8 mouse cellular contexts compared by ENCODE assay signal in the genomic region with DNA sequence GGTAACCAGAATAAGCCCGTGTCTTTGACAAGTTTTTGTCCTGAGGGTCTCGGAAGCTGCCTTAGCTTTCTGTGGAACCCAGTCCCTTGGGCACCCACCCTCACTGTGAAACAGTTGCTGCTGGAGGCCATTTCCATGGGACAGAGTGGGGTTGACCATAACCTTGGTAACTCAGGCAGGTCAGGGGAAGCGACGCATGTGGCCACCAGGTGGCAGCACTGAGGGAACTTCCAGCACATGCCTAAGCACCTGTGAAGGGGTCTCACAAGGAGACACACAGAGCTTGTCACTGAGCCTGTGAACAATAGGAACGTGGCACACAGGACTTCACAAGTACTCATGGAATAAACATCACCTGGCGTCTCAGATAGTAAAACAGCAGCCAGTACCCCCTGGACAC.
DNase-seq lines count a peak whose midpoint lies in the region; ATAC-seq and TF ChIP-seq lines count a peak whose summit lies in the region.

No protein-coding gene starts in this region.

- TF ChIP-seq EP300 in heart, postnatal 0 days (IDR thresholded peaks at IDR 0.05; ENCODE audit: low read depth), result no peak

- DNase-seq in intestine, embryonic 14.5 days (ENCODE audit: low spot score), result peak; percentile 85
- peak; percentile 71 to 88 for DNase-seq in adrenal gland, adult (ENCODE audit: inconsistent age in 2 of 2, low spot score in 1 of 2)
- peak; percentile 39 for DNase-seq in heart, postnatal 0 days (ENCODE audit: low spot score)
- peak; percentile 89 for DNase-seq in limb, embryonic 10.5 days (ENCODE audit: low spot score)
- peak; percentile 14 to 46 for DNase-seq in natural killer cell, adult 2 months (ENCODE audit: low spot score in 2 of 2)
- peak; percentile 68 for DNase-seq in thymus, postnatal 0 days (ENCODE audit: low spot score)

- no peak overlapping the region for H3K27ac ChIP-seq in intestine, embryonic 14.5 days (ENCODE audit: low read depth)
- no peak overlapping the region for H3K27ac ChIP-seq in intestine, embryonic 16.5 days (ENCODE audit: low read length)
- no peak overlapping the region for H3K27ac ChIP-seq in cortical plate, adult 2 months (ENCODE audit: insufficient read depth, low read length)
- no peak overlapping the region for H3K27ac ChIP-seq in heart, postnatal 0 days (ENCODE audit: low read depth)
- no peak overlapping the region for H3K27ac ChIP-seq in limb, embryonic 10.5 days

- no peak overlapping the region for H3K9ac ChIP-seq in intestine, embryonic 14.5 days (ENCODE audit: low read length)
- no peak overlapping the region for H3K9ac ChIP-seq in intestine, embryonic 16.5 days (ENCODE audit: low read depth, low read length)
- H3K9ac ChIP-seq in heart, postnatal 0 days (replicated peaks; ENCODE audit: low read depth, low read length), result no peak overlapping the region

- H3K4me2 ChIP-seq in intestine, embryonic 14.5 days (ENCODE audit: low read length), result no peak overlapping the region
- no peak overlapping the region for H3K4me2 ChIP-seq in intestine, embryonic 16.5 days (ENCODE audit: low read depth, low read length)
- no peak overlapping the region for H3K4me2 ChIP-seq in heart, postnatal 0 days (ENCODE audit: low read depth, low read length)

- 0 out of 2 replicates have a peak, but pooled peaks cover 2% of the 10 kb centered on the region for H3K36me3 ChIP-seq in intestine, embryonic 14.5 days (ENCODE audit: control insufficient read depth, insufficient read depth, low read length)
- no peaks in the 10 kb centered on the region for H3K36me3 ChIP-seq in intestine, embryonic 16.5 days (ENCODE audit: control insufficient read depth, insufficient read depth, low read length)
- no peaks in the 10 kb centered on the region; the same call in 1 of the 2 replicates for H3K36me3 ChIP-seq in heart, postnatal 0 days (replicated peaks; ENCODE audit: control insufficient read depth, insufficient read depth, low read length)
- H3K36me3 ChIP-seq in limb, embryonic 10.5 days, result no peaks in the 10 kb centered on the region

- no peaks in the 10 kb centered on the region for H3K9me3 ChIP-seq in intestine, embryonic 14.5 days (ENCODE audit: control insufficient read depth, low read length)
- no peaks in the 10 kb centered on the region for H3K9me3 ChIP-seq in intestine, embryonic 16.5 days (ENCODE audit: control insufficient read depth, low read length)
- H3K9me3 ChIP-seq in heart, postnatal 0 days (replicated peaks; ENCODE audit: control insufficient read depth, low read length), result no peaks in the 10 kb centered on the region
- no peaks in the 10 kb centered on the region for H3K9me3 ChIP-seq in limb, embryonic 10.5 days (replicated peaks)

- WGBS in intestine, embryonic 14.5 days, result 41% methylated on average over 6 of the region's 6 CpGs
- 47% methylated on average over 6 of the region's 6 CpGs for WGBS in intestine, embryonic 16.5 days
- WGBS in heart, postnatal 0 days, result 39% methylated on average over 6 of the region's 6 CpGs
- 58% methylated on average over 6 of the region's 6 CpGs for WGBS in limb, embryonic 10.5 days

- TF ChIP-seq POLR2A in cortical plate, adult 2 months (IDR thresholded peaks at IDR 0.05; ENCODE audit: extremely low read depth, insufficient read depth, low read length), result no peak

- peak; percentile 80 for ATAC-seq in intestine, embryonic 14.5 days (replicated peaks; ENCODE audit: low FRiP score, low TSS enrichment, low read depth)
- no peak for ATAC-seq in intestine, embryonic 16.5 days
- peak; percentile 61 for ATAC-seq in heart, postnatal 0 days (ENCODE audit: insufficient read depth, low read depth)

- 0 out of 2 replicates have a peak, but pooled peaks cover 2% of the 10 kb centered on the region for H3K4me1 ChIP-seq in intestine, embryonic 14.5 days (replicated peaks; ENCODE audit: control insufficient read depth, insufficient read depth, low read length)
- peaks cover 3% of the 10 kb centered on the region; the same call in 1 of the 2 replicates for H3K4me1 ChIP-seq in intestine, embryonic 16.5 days (ENCODE audit: control insufficient read depth, insufficient read depth, low read length)
- no peaks in the 10 kb centered on the region for H3K4me1 ChIP-seq in cortical plate, adult 2 months (ENCODE audit: control insufficient read depth, insufficient read depth, low read length)
- H3K4me1 ChIP-seq in heart, postnatal 0 days (ENCODE audit: control insufficient read depth, insufficient read depth), result peaks cover 15% of the 10 kb centered on the region
- peaks cover 11% of the 10 kb centered on the region for H3K4me1 ChIP-seq in limb, embryonic 10.5 days

- TF ChIP-seq CTCF in cortical plate, adult 2 months (IDR thresholded peaks at IDR 0.05; ENCODE audit: extremely low read depth, insufficient read depth, low read length), result peak; percentile 76
- TF ChIP-seq CTCF in heart, postnatal 0 days (IDR thresholded peaks at IDR 0.05; ENCODE audit: low read depth), result peak; percentile 80

- H3K4me3 ChIP-seq in intestine, embryonic 14.5 days (ENCODE audit: low read depth, low read length), result no peak overlapping the region
- H3K4me3 ChIP-seq in intestine, embryonic 16.5 days (ENCODE audit: low read length), result no peak overlapping the region
- no peak overlapping the region for H3K4me3 ChIP-seq in cortical plate, adult 2 months (ENCODE audit: insufficient read depth, low read length)
- H3K4me3 ChIP-seq in heart, postnatal 0 days (ENCODE audit: low read depth, low read length), result no peak overlapping the region
- no peak overlapping the region for H3K4me3 ChIP-seq in limb, embryonic 10.5 days

- no peaks in the 10 kb centered on the region for H3K27me3 ChIP-seq in intestine, embryonic 14.5 days (replicated peaks; ENCODE audit: control insufficient read depth, insufficient read depth, low read length)
- no peaks in the 10 kb centered on the region for H3K27me3 ChIP-seq in intestine, embryonic 16.5 days (replicated peaks; ENCODE audit: control insufficient read depth, insufficient read depth, low read length)
- H3K27me3 ChIP-seq in heart, postnatal 0 days (ENCODE audit: control insufficient read depth, insufficient read depth, low read length), result no peaks in the 10 kb centered on the region
- H3K27me3 ChIP-seq in limb, embryonic 10.5 days (ENCODE audit: low read depth, poor library complexity, severe bottlenecking), result no peaks in the 10 kb centered on the region

Comparison
In these comparisons a context has a peak if more than half of its experiments do, and no peak if none do; other contexts are left out.
1. DNase-seq: peak in every context shown above with its lines; median percentile 89 in limb, embryonic 10.5 days; 85 in intestine, embryonic 14.5 days; 80 in adrenal gland, adult; 68 in thymus, postnatal 0 days; 39 in heart, postnatal 0 days; 30 in natural killer cell, adult 2 months.